Mouse (Mus musculus) lung, postnatal 0 days (tissue): ENCODE results near the gene Fuom.

Experiments used
- CTCF ChIP-seq: IDR thresholded peaks from 2 replicates; pipeline ENCODE4 v1.5.1; 2016; ENCODE audit warnings: antibody characterized with exemption, mild to moderate bottlenecking
- EP300 ChIP-seq: IDR thresholded peaks from 2 replicates; pipeline ENCODE4 v1.6.1; 2016; ENCODE audit warnings: antibody characterized with exemption, mild to moderate bottlenecking, control low read depth

DNA sequence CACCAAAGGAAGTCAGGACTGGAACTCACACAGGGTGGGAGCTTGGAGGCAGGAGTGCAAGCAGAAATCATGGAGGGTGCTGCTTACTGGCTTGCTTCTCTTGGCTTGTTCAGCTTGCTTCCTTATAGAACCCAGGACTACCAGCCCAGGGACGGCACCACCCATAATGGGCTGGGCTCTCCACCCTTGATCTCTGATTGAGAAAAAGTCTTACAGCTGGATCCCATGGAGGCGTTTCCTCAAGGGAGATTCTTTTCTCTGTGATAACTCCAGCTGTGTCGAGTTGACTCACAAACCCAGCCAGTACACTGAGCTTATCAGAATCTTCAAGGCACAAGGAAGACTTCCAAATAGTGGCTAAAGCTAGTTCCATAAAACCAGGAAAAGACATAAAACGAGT is 20.5 kb upstream of the Fuom start:
- no peak for TF ChIP-seq EP300
- TF ChIP-seq CTCF = no peak
